Mouse (Mus musculus) heart, postnatal 0 days (tissue): ENCODE measurements around the gene Gpr153. TPM values are rescaled to one million over a fixed set of nuclear protein-coding genes. Genes with fewer than 3 reads are reported as not detected.

Experiments used
- ATAC-seq: fragments of 200-750 bp; cut with Nextera tagmentation; 2 replicates; pipeline ENCODE4 v1.8.0; 2017; ENCODE audit warnings: low read depth, moderate number of reproducible peaks, moderate library complexity; ENCODE audit not compliant: insufficient read depth
- DNase-seq: peaks from one replicate; pipeline ENCODE4 v3.0.0-alpha.2; 2016; ENCODE audit warnings: low spot score
- H3K27ac ChIP-seq: fragments of 300-500 bp; sonication (generic); 2 replicates; pipeline ENCODE4 v1.5.1; 2014; ENCODE audit warnings: low read depth, mild to moderate bottlenecking
- H3K27me3 ChIP-seq: fragments of 300-500 bp; sonication (generic); 2 replicates; pipeline ENCODE4 v1.6.1; 2014; ENCODE audit warnings: low read length, mixed read lengths; ENCODE audit not compliant: control insufficient read depth, insufficient read depth
- H3K36me3 ChIP-seq: fragments of 300-500 bp; sonication (generic); replicated peaks from 2 replicates; pipeline ENCODE4 v1.6.1; 2014; ENCODE audit warnings: low read length, mixed read lengths; ENCODE audit not compliant: control insufficient read depth, insufficient read depth
- H3K4me1 ChIP-seq: fragments of 300-500 bp; sonication (generic); 2 replicates; pipeline ENCODE4 v1.6.1; 2014; ENCODE audit warnings: antibody characterized with exemption; ENCODE audit not compliant: control insufficient read depth, insufficient read depth
- H3K4me2 ChIP-seq: fragments of 300-500 bp; sonication (generic); 2 replicates; pipeline ENCODE4 v1.6.1; 2014; ENCODE audit warnings: low read depth, mild to moderate bottlenecking, low read length, moderate library complexity
- H3K4me3 ChIP-seq: fragments of 300-500 bp; sonication (generic); 2 replicates; pipeline ENCODE4 v1.5.1; 2014; ENCODE audit warnings: low read depth, low read length
- H3K9ac ChIP-seq: fragments of 300-500 bp; sonication (generic); replicated peaks from 2 replicates; pipeline ENCODE4 v1.6.1; 2014; ENCODE audit warnings: low read depth, low read length, mixed read lengths
- H3K9me3 ChIP-seq: fragments of 300-500 bp; sonication (generic); replicated peaks from 2 replicates; pipeline ENCODE4 v1.6.1; 2016; ENCODE audit warnings: low read length; ENCODE audit not compliant: control insufficient read depth
- CTCF ChIP-seq: IDR thresholded peaks from 2 replicates; pipeline ENCODE4 v1.5.1; 2016; ENCODE audit warnings: antibody characterized with exemption, control low read depth, low read depth
- EP300 ChIP-seq: IDR thresholded peaks from 2 replicates; pipeline ENCODE4 v1.6.1; 2016; ENCODE audit warnings: antibody characterized with exemption, low read depth
- WGBS: fragments of 180-500 bp; shearing (Covaris S2); extraction: QIAGEN DNeasy Blood & Tissue Kit; methylation state at CpG from one replicate; pipeline ENCODE4 v1.1.7; 2014; 5-methylcytosine and 5-hydroxymethylcytosine counted together
- polyA plus RNA-seq: library from polyadenylated mRNA; unstranded; fragments of >200 nt; fragmentation: Nextera tagmentation; extraction: Ambion mirVana; gene quantifications from 2 replicates; pipeline ENCODE4 v1.2.1, GENCODE M21; 2015
- total RNA-seq: library from RNA; depleted of rRNA; stranded (reverse); fragments of >200 nt; gene quantifications from 2 replicates; pipeline ENCODE4 v1.2.3, GENCODE M21; 2014; ENCODE audit warnings: low replicate concordance

The Gpr153 gene
- total and polyA plus RNA-seq, 2 experiments from 2014 or later = 5.0 to 50.8 TPM

- ATAC-seq (no peak), DNase-seq (no peak)
- Histone ChIP-seq H3K27me3 (no peaks in the 10 kb centered on the region), H3K9me3 (no peaks in the 10 kb centered on the region), H3K4me1 (no peaks in the 10 kb centered on the region), H3K36me3 (peaks cover 20% of the 10 kb centered on the region), H3K9ac (no peak overlapping the region), H3K4me3 (no peak overlapping the region), H3K27ac (no peak overlapping the region), H3K4me2 (no peak overlapping the region)
- TF ChIP-seq EP300 (no peak), CTCF (no peak)
- WGBS = 85% methylated on average over 4 of the region's 4 CpGs
Observed at GRCm38 (mm10) chr4:152232411-152232903, 41.6 kb upstream of the Gpr153 start.

GRCm38 (mm10) chr4:152239974-152240373 lies 34.1 kb upstream of the Gpr153 start:
- peaks cover 21% of the 10 kb centered on the region for H3K4me1 ChIP-seq
- no peak overlapping the region for H3K27ac ChIP-seq
- DNase-seq (no peak), ATAC-seq (no peak)
- TF ChIP-seq EP300 (no peak), CTCF (no peak)
- H3K27me3 ChIP-seq = no peaks in the 10 kb centered on the region
- no peaks in the 10 kb centered on the region for H3K9me3 ChIP-seq
- peaks cover 34% of the 10 kb centered on the region for H3K36me3 ChIP-seq
- H3K4me3 ChIP-seq = no peak overlapping the region
- WGBS = 54% methylated on average over 4 of the region's 4 CpGs
- H3K4me2 ChIP-seq = no peak overlapping the region
- no peak overlapping the region for H3K9ac ChIP-seq

DNA sequence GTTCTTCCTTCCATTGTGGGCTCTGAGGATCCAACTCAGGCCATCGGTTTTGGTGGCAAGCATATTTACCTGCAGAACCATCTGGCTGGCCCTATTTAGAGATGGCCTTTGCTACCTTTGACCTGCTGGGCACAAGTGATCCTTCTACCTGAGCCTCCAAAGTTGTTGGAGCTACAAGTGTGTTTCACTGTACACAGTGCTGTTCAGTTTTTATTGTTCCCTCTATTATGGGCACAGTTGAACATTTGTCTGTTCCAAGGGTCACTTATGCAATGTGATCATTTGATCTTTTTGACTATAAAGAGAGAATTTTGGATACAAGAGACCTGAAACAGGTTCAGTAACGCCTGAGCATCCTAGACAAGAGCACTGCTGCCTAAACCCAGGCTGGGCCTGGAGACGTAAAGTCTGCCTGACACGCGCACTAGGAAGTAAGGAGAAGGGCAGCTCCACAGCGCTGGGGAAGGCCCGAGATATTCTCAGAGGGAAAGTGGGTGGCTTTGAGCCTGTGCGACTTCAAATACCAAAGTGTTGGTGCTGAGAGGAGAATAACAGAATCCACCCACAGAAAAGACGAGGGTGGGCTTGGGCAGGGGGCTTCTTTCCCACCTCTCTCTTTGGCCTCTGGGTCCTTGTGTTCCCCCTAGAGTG lies 30.7 kb upstream of the Gpr153 start:
- 71% methylated on average over 9 of the region's 9 CpGs for WGBS
- no peak overlapping the region for H3K27ac ChIP-seq
- no peak overlapping the region for H3K9ac ChIP-seq

GRCm38 (mm10) chr4:152243969-152244368 lies 30.1 kb upstream of the Gpr153 start:
- TF ChIP-seq CTCF (no peak), EP300 (no peak)
- DNase-seq (no peak), ATAC-seq (no peak)
- H3K36me3 ChIP-seq = peaks cover 5% of the 10 kb centered on the region; the same call in 1 of the 2 replicates
- no peak overlapping the region for H3K9ac ChIP-seq
- no peak overlapping the region for H3K4me3 ChIP-seq
- no peaks in the 10 kb centered on the region for H3K9me3 ChIP-seq
- H3K4me1 ChIP-seq = peaks cover 42% of the 10 kb centered on the region
- no peaks in the 10 kb centered on the region for H3K27me3 ChIP-seq
- WGBS = 78% methylated on average over 8 of the region's 8 CpGs
- H3K4me2 ChIP-seq = no peak overlapping the region
- no peak overlapping the region for H3K27ac ChIP-seq

More for the DNA sequence above, 30.7 kb upstream of the Gpr153 start:
- no peaks in the 10 kb centered on the region for H3K9me3 ChIP-seq
- peaks cover 11% of the 10 kb centered on the region for H3K36me3 ChIP-seq
- no peak overlapping the region for H3K4me3 ChIP-seq
- H3K4me1 ChIP-seq = peaks cover 42% of the 10 kb centered on the region
- TF ChIP-seq CTCF = no peak
- TF ChIP-seq EP300 = no peak
- ATAC-seq (no peak), DNase-seq (no peak)
- H3K4me2 ChIP-seq = no peak overlapping the region
- no peaks in the 10 kb centered on the region for H3K27me3 ChIP-seq

GRCm38 (mm10) chr4:152244545-152245522 lies 29.2 kb upstream of the Gpr153 start:
- H3K9me3 ChIP-seq = no peaks in the 10 kb centered on the region
- no peaks in the 10 kb centered on the region for H3K27me3 ChIP-seq
- H3K9ac ChIP-seq = no peak overlapping the region
- peak; percentile 7; the same call in 1 of the 2 replicates for ATAC-seq
- WGBS = 62% methylated on average over 11 of the region's 11 CpGs
- no peak overlapping the region for H3K4me2 ChIP-seq
- H3K4me3 ChIP-seq = no peak overlapping the region
- no peak for DNase-seq
- H3K4me1 ChIP-seq = peaks cover 42% of the 10 kb centered on the region
- H3K27ac ChIP-seq = peak overlapping the region; percentile 66
- H3K36me3 ChIP-seq = no peaks in the 10 kb centered on the region; the same call in 1 of the 2 replicates
- no peak for TF ChIP-seq CTCF
- TF ChIP-seq EP300 = no peak
